Mouse (Mus musculus) thymus, postnatal 14 days (tissue): ENCODE measurements around the gene App.

ENCODE experiments used
- DNase-seq: peaks from one replicate; pipeline ENCODE4 v3.0.0; 2021

The App gene

DNA sequence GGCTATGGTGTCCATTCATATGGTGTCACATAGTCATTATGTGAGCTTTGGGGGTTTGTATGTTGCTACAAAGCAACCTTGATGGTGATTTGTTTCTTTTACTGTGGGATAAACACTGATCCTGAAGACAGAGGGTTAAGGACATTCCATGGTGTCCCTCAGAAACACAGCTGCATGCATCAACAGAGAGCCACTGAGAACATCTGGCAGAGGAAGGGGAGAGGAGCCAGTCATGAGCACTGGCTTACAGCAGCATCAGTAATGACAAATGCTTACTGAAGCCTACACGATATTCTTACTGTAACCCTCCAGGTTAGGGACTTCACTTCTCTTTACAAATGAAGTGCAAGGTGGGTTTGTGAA, 24.1 kb downstream of the App start:
- DNase-seq: no peak

DNA sequence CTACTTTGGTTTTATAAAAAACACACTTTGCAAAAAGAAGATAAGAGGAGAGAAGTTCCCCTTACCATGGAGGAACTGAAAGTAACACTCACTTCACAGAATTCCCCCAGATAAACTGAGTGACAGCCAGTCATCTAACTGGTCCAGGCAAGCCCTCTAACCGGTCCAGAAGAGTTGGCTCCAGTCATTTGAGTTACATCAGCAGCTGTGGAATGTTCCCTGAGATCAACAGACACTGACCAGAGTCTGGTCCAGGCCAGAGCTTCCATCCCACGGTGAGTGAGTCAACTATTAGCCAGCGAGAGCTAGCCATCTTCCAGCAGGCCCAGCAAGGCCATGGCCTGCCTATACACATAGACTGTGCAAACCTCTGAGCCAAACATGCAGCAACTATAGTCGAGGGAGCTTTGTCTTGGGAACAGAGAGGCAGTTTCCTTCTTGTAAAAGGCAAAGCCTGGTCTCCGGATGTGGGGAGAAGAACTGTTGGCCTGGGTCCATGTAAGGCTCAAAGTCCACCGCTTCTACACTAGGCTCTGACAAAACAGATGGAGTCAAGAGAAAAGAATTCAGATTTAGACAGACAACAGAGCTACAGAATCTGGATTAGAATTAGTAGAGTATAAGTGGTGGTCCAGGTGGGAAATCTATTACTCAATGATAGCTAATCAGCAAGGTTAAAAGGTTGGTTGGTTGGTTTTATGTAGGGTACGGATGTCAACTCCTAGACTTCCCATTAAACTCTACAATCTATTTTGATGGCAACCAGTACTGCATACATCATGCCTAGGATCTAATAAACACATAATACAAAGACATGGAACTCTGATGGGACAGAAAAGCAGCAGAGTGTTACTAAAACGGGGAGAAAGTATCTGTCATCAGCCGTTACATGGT, 24.7 kb downstream of the App start:
- DNase-seq: no peak

DNA sequence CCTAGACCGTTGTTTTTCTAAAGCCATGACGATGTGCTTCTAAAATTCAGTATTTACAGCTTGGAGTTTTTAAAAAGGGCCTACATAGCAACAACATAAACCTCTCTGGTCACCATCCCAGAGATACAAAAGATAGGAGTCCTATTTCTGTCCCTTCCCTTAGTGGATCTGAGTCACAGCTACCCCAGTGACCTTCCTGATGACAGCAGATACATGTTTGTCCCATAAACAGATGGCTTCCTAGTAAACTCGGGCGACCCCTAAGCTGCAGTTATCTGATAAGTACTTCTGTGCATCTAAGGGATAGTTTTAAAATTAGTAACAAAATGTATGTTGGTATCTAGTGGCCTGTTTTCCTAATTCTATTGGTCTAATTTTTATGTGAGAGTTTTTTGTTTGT, 26.1 kb downstream of the App start:
- no peak for DNase-seq

DNA sequence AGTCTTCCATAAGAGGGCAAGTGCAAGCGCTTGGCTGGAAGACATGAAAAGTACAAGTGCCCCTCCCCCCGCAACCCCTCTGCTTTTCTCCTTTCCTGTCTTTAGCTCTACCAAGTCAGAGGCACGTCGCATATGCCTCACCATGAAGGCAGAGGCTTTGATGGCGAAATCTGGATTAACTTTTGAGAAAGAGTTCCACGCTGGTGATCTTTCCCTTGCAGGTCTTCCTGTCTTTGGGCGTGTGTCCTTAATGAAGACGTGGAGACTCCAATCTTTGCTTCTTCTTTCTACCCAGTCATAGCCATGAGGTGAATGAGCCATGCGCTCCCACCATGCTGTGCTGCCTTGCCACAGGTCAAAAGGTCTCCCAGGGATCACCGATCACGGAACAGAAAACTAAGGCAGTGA, 27.8 kb downstream of the App start:
- no peak for DNase-seq

DNA sequence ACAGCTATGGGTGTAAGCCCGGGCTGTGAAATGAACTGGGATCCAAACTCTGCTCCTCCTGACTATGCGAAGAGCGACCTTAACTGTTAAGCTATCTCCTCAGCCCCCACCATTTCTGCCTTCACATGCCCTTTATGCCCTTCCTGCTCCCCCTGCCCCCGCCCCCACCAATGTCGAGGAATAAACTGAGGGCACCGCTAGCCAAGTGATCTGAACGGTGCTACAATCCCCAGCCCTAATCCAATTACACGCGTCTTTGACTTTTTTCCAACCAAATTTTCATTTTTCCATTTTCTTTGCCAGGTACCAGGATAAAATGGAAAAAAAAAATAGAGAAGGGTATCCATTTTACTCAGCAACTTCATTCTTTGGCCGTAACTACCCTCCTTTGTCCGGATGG, 28.2 kb downstream of the App start:
- no peak for DNase-seq

DNA sequence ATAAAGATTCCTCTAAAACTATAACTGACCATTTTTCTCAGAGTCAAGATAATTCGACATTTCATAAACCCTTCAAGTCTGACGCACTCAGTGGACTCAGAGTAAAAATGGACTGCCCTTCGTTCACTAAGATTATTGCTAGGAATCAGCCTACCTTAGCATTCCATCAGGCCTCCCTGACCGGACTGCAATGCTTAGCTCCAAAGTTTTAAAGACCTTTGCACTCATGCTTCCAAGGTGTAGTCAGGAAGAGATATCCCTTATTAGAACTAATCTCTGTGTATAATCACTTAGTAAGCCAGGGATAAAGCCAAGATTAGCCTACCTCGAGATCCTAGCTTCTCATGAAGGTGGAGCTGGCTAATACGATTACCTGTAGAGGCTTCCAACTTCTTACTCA, 29.2 kb downstream of the App start:
- DNase-seq: no peak

DNA sequence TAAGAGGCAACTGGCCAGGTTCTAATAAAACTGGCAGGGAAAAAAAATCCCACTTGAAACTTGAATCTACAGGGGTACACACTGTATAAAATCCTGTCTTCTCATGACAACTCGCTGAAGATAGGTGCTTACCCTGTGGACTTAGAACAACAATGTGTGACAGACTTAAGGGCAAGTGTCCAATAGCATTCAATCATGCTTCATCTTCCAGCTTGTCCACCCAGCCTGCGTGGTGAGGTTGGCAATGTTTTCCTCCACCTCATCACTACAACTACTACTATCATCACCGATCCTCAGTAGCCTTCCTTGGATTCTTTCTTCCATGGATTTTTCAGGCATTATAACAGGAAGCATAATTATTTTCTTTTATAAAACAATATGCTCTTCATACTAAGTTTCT, 29.7 kb downstream of the App start:
- no peak for DNase-seq

DNA sequence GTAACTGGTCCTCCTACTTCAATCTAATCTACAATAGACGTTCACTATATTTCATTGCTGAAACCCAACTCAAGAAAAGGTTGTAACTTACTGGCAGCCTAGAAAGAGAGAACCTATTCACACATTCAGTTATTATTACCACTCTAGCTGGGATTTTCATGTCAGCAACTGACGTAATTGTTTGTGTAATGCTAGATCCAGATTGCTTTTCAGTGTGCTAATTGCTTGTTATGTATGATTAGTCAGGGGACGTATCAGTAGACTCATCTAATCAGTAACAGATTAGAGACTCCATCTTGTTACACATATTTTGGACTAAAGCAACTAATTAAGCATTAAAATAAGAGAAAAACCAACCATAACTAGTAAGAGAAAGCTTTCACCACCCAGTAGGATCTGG, 30.4 kb downstream of the App start:
- no peak for DNase-seq

DNA sequence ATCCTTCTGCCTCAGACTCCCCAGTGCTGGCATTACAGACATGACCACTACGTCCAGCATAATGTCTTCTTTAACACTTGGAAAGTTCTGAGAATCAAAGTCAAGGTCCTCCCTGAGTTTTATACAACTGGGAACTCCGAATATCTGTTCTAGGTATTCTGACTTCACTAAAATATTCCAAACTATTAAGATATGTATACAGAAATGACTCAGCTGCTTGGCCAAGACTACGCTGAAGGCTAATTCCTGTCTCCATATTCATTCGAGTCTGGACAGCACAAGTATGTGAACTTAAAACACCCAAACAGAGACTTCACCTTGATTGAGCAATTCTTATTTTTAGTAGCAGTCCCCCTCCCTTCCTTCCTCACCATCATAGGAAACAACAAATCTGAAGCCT, 32.2 kb downstream of the App start:
- DNase-seq: no peak

DNA sequence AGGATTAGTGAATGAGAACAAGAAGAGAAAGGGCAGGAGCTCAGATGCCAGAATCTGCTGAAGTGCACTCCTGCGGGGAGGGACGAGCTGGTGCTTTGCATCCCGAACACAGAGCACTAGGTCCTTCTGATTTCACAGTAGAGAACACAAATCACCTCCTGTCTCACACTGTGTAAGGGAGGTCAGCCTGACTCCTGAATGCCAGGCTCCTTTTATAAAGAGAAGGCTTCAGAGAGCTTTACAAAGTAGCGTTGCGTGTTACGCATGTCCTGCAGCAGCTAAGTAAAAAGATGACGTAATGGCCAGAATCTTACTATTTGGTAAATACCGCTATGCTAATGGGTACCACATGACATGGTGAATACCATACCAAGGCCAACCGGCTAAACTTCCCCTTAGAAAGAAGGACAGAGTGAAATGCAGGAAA, 34.4 kb downstream of the App start:
- DNase-seq: no peak

DNA sequence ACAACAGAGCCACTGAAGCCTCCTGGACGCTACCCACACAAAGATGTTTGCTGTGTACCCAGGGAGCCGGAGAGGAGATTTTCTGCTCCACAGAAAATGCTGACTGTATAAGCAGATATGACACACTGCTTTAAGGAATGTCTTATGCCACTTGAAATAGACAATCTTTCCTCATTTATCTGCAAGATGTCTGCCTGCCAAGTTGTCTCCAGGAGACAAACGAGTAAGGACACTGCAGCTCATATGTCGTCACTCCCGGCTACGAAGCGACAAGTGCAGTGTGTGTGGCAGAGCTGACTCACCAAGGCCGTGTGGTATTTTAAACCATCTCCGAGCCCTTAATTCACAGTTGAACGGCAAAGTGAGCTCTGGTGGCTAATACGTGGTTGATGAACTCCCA, 36.2 kb downstream of the App start:
- no peak for DNase-seq

DNA sequence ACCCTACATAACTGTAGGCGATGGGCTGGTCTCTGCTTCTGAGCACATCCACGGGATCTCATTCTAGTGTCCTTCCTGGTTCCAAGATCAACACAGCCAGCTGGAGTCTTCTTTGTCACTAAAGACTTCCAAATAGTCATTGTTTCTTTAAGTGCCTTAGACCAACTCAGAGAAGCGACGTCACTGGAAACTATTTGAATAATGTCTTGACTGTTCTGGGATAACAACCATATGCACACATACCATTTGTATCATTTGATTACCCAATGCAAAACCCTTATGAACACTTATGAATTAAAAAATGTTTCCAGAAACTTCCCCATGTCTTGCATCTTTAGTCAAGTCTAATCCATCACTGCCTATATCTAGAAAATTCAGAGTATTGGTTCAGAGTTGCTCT, 37.5 kb downstream of the App start:
- no peak for DNase-seq

DNA sequence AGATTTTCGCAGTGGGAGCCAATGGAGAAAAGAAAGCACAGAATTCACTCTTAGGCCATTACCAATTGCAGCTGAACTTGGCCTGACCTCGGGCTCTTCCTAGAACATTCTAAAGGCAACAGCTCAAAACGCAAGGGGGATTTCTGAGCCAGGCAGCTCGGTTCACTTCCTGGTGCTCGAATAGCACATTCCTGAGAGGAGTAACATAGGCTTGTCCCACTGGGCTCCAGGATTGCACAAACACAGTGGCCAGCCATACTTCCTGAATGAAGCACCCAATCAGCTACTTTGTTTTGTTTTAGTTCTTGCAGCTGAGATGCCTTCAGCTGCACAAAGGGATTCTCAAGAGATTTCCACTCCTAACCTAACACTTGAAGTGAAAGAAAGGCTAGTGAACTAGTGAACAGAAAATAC, 40.1 kb downstream of the App start:
- DNase-seq: no peak

DNA sequence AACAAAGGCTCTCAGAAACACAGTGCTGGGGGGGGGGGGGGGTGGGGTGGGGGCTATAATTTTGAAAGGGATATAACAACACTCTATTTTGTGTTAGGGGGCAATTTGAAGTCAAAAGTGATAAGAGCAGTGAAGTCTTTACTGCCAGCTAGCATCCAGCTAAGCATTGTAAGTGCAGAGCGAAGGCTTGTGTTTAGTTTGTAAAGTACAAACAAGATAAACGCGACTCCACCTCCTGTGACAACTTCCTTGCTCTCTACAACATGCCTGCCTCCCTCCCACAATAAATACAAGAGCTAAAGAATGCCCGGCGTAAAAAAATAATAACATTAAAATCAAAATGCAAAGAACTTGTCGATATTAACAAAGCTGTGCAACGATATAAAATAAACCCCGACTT, 40.5 kb downstream of the App start:
- no peak for DNase-seq

DNA sequence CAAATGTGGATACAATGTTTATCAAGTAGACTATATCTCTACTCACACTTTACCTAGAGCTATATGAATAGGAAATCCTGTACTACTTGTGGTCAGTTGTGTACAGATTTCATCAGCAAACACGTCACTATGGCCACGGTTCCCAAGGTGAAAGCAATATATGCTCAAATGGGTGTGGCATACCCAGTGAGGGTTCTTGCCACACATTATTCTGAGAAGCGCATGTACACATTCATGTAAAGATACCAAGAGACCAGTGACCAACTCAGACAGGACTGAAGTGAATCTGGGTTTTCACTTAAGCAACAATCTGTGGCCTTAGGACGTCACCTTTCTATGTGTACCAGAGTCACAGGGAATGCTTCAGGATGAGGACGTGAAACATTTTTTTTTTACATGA, 41.4 kb downstream of the App start:
- no peak for DNase-seq

DNA sequence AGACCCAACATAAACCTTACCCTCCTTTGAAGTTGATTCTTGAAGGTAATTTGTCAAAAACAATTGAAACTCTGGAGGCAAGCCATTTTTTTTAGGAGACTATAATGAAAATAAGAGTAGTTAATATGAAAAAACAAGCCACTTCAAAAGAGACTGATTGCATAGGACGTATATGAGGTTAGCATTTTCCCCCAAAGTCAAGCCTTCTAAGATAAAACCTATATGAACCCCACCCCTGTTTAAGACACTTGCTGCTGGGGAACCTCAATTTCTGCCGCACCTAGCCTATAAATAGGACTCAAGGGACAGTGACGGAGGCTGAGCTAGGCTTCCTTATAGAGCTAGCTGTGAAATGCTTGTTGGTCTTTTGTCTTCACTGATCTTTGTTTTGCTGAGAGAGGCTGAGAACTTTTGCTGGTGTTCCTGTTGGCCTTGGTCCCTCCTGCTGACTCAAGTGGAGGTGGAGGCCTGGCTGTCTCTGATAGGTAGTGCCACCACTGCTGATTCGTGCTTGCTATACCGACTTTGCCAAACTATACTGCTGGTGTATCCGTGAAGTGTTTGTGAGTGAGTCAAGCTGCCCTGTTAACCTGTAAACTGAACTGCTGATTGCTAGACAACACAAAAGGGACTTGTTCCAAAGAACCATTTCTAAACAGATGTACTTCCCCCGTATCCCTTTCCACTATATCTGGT, 42.6 kb downstream of the App start:
- DNase-seq: no peak

DNA sequence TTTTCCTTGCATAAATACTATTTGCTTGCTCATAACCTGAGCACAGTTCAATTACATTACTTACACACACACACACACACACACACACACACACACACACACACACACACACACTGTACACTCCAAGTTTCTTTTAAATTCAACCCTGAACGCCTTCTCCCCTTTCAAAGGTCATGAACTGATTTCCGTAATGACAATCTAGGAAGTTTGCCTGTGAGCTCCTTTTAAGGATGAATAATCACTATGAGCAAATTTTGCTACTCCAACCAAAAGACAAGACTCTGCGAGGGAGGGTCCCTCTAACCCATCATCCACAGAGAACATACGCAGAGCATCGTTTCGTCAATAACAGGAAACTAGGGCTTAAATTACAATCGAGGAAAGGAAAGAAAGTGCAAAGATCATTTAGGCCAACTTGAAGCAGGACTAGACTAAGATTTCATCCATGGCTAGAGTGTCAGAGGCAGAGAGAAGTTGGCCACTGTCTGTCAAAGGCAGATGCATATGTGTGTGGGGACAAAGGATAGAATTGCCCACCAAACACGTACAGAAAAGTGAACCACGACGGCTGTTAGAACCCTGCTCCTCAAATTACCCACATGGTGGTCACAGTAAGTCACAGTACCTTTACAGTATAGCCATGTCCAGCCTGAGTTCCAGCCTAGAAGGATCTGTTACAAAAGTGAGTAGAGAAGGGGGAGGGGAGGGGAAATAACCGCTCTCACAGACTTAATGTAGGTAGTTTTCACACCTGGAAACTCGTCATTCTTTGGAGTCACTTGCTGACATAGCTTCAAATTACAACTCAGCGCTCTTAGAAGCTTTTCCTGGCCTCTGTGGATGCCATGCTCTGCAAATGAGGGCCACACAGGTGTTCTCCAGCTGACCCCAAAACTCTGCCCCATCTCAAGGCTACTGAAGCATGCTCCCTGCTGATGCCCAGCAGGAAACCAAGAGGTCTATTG, 44.6 kb downstream of the App start:
- no peak for DNase-seq

DNA sequence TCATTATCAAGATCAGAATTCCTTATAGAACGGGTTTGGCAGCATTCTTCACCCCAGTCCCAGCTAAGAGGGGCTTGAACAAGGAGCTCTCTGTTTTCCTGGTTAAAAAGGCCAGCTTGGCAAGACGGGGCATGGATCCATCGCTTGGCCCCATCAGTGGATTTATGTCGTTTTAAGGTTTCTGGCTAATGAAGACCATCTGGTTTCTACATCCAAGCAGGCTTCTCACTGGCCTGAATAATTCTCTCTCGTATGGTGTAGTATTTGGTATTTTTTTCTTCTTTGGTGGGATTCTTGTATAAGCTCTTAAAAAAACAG, 45.3 kb downstream of the App start:
- no peak for DNase-seq

DNA sequence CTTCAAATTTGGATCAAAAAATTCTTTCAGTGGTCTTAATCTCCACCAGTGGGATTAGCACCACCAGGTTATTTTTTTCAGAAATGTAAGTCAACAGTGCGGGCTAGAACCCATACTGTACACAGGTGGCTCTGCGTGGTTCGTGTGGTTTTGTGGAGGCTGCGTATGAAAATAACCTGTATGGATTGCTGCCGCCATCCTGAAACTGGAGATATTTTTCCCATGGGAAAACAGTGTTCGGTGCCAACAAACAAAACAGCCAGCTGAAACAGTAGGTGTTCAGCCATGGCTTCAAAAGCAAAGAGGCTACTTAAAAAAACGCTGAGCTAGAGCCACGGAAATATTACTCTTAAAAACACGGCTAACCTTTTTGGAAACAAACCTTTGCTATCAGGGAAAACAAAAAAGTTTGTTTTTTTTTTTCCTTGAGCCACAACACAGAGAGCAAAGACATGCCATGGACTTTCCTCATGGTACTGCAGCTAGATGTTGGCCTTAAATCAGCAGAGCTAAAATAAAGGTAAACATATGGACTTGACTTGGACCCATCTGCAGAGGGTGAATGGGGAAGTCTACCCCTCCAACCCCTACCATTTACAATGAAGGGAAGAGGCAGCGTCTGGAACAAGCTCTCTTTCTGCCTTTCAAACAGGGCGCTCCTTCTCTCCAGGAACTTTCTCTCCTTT, 45.8 kb downstream of the App start:
- DNase-seq: no peak

DNA sequence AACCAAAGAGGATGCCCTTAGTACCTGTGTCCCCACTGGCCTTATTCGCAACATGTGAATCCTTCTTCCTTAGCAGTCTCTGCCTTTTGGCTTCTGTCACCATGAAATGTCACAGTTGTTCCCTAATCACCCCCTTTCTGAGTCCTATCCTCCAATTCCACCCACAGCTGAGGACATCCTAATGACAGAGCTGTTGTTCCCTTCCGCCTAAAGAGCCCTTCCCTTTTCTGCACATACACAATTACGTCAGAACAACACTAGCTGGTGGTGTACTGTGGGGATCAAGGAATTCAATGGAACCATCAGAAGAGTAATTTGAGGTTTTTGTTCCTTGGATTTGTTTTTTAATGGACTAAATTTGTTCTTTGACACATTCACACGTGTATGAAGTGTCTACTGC, 48.9 kb downstream of the App start:
- DNase-seq: no peak

DNA sequence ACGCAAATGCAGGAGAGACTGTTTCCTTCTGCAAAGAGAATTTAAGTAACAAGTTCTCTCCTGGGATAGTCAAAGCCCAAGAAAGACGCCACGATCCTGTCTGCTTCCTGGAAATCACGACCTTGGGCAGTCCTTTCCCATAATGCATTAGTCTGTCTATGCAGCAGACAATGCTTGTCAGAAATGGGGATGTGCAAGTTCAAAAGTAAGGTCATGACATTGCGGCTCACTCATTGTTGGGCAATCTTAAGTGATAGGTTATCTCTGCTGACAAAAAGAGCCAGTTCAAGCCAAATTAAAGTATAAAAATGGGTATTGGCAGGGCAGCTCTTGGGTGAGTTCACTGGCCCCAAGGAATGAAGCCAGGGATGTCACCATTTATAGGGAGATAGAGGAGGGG, 51.6 kb downstream of the App start:
- no peak for DNase-seq

DNA sequence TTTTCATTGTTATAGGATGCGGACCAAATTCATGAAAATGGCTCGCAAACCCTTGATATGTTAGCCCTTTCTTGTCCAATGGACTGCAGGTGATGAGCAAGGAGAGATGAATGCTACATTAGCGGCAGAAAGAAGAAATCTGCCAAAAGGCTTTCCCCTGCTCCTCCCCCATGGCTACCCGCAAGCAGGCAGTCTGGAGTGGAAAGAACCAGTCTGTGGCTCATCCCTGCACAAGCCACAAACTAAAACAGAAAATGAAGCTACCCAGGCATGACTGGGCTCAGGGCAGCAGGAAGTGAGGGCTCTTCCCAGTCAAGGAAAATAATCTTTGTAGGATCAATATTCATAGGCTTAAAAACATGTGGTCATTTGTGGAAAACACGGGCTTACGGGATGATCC, 54.6 kb downstream of the App start:
- DNase-seq: no peak

DNA sequence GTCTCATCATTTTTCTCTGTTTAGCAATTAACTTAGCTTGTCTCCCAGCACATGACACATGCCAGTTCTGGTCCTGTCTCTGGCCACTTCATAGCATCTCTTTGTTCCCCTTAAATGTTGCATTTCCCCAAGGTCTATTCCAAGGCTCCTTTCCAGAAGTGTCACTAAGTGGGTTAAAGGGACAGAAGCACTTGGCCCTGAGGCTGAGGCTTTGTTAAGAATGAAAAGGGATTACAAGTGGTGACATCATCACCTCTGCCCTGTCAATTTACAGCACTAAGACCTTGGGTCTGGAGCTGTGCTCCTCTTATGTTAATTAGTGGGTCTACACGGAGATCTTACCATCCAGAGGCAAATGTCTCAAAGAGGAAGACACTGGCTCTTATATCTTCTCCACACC, 56.0 kb downstream of the App start:
- no peak for DNase-seq
